Mouse (Mus musculus): ENCODE measurements around the gene D330020A13Rik.
A peak's percentile ranks its signal among the peaks of the same experiment; 100 is the strongest.

The D330020A13Rik gene

DNA sequence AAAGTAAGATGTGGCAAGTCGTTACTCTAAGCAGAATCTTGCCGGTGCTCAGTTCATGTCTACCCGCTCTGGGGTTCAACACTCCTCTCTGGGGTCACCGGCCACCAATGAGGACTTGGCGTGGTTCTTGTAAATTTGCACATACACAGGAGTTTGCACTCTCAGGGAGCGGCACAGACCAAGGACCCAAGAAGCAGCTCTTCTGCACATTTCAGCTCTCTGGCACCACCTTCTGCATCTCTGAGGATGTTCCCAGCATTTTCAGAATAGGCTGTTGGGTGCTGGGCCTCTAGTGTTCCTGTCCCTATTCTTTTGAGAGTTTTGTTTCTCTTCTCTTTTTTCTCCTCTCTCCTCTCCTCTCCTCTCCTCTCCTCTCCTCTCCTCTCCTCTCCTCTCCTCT lies 7.0 kb downstream of the D330020A13Rik start:
- DNase-seq, result peak; percentile 40 to 56

GRCm38 (mm10) chr6:120302755-120303316 lies 8.7 kb downstream of the D330020A13Rik start:
- DNase-seq, result no peak

DNA sequence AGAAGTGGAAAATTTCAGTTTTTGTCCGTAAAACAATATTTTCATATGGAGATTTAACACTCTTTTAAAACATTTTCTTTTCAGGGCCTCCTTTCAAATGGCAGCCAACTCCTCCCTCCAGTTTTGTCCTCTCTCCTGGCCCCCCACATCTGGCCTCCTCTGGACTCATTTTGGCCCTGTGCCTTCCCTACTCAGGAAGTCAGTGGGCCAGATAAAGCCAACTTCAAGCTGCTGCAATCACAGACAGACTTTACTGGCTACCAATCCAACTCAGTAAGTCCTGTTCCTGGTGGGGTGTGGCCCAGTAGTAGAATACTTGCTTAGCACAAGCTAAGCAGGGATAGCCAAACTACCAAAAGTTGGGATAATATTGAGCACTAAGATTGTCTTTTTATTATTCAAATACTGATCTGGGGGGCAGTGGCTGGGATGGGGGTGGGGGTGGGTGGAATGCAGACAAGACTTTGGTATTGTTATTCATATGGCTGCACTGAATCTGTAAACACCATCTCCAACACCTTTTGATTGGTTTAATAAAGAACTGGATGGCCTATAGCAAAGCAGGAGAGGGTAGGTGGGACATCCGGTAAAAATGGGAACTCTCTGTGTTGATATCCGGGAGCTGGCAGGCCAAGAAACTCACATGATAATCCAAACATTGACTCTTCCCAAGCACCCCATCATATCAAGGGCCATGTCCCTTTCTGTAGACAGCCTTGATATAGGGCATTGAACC lies 12.9 kb downstream of the D330020A13Rik start:
- no peak for DNase-seq

DNA sequence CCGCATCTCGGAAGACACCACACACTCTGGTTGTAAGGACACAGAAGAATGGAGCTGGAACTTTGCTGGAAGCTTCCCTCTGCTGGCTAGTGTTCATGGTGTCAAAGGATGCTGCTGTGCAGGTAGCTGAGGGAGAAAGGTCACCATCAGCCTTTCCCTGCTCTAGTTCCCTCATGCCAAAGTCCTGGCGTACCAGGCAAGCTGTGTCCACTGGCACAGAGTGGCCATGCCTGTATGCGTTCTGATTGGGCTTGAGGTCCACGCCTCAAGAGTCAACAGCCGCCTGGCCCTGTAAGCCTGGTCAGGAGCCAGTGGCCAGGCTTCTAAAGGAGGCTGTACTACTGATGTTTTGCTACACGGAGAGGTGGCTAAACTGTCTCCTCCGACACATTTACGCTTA lies 15.2 kb downstream of the D330020A13Rik start:
- peak; percentile 67 to 71 for DNase-seq

DNA sequence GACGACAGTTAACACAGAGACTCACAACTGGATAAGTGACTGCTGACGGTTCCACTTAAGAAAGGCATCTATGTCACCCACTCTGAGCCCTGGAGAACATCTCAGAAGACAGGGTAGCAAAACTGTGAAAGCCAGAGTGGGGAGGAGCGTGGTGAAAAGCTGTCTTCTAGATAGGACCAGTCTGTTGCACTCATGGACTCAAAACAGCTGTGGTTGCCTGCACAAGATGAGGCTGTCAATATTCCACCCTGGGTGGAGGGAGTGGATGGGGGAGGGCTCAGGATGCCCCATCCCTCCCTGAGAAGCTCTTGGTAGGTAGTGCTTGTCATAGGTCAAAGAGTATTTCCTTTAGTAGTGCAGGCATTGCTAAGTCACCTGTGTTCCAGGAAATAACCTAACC lies 15.6 kb downstream of the D330020A13Rik start:
- DNase-seq, result no peak

- no peak for DNase-seq
Observed at GRCm38 (mm10) chr6:120312443-120312842, 18.3 kb downstream of the D330020A13Rik start.

DNA sequence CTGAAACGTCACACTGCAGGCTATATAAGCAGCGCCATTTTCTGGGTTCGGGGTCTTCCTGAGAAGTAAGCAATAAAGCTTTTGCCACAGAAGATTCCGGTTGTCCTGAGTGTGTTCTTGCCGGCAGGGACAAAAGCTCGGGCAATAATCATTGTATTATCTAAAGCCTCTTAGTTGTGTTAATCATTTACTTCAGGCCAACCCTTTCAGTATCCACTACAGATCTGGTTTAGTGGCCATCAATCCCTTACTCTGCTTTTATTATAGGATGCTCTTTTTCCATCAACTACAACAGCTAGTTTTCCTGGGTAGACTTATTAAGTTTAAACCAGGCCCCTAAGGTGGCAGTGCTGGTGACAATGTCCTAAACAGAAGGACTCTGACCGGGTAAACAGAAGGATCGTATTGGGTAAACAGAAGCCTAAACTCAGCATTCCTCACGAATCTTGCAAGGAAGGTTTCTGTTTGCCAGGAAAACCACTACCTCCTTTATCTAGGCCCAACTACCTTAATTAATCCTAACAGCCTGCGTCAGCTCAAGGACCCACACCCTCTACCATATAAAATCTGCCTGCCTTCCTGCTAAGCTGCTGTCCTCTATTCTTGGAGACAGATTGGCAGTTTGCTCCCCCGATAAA lies 24.3 kb downstream of the D330020A13Rik start:
- no peak for DNase-seq

DNA sequence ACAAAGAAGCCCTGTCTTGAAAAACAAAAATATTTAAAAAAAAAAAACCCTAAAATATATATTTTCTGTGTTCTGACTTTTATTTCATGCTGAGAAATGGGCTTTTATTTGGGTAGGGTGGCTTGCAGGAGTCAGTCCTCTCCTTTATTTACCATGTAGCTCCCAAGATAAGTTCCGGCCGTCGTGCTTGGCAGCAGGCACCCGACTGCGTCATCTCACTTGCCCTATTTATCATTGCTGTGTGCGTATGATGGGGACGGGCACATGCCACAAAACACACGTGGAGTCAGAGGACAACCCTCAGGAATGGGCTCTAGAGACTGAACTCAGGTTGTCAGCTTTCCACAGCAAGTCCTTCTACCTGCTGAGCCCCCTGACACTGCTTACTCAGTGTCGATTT lies 25.0 kb downstream of the D330020A13Rik start:
- DNase-seq, result no peak

- no peak for DNase-seq
Observed at GRCm38 (mm10) chr6:120320369-120320768, 26.2 kb downstream of the D330020A13Rik start.

- peak; percentile 49 to 69 for DNase-seq
Observed at GRCm38 (mm10) chr6:120324295-120324927, 30.2 kb downstream of the D330020A13Rik start.

DNA sequence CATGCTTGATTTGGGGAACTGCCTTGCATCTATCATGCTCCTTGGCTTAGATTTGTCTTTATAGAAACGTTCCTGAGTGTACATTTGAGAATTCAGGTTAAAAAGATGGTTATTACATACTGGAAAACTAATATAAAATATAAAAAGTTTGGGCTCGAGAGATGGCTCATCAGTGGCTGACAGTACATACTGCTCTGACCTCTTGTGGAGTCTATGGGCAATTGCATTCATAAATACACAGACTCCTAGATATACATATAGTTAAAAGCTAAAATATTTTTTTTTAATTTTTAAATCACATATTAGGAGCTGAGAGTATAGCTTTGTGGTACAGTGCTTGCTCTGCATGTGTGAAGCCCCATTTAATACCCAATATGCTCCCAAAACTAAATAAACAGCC lies 38.2 kb downstream of the D330020A13Rik start:
- DNase-seq, result no peak

GRCm38 (mm10) chr6:120343992-120344391 lies 49.8 kb downstream of the D330020A13Rik start:
- DNase-seq, result no peak

All from kidney, adult 8-10 months (tissue).